Mouse (Mus musculus) liver, postnatal 0 days (tissue): ENCODE results near the gene Ncor2.

Source experiments
- CTCF ChIP-seq: sonication (generic); IDR thresholded peaks from 2 replicates; pipeline ENCODE4 v1.5.1; 2016; ENCODE audit warnings: antibody characterized with exemption, low read depth
- EP300 ChIP-seq: IDR thresholded peaks from 2 replicates; pipeline ENCODE4 v1.6.1; 2016; ENCODE audit warnings: antibody characterized with exemption, low read depth, mild to moderate bottlenecking

- TF ChIP-seq EP300 (no peak), CTCF (peak; percentile 81)
Observed at GRCm38 (mm10) chr5:125014497-125014896, 164.5 kb downstream of the Ncor2 start.
